26 mouse cellular contexts compared by ENCODE assay signal in genomic region chr13:33959771-33960170, GRCm38 (mm10). TPM values are rescaled to one million over a fixed set of nuclear protein-coding genes. Genes with fewer than 3 reads are reported as not detected.
"Had no signal": no experiment of that assay in that cellular context is flagged by ENCODE, and none has a peak within 500 bp of the region (broad histone marks: within the 10 kb centered on the region; RNA-seq: fewer than 3 reads in every experiment).

No protein-coding gene starts in this region.

- DNase-seq: liver, postnatal 0 days; lung, adult 2 months; lung, postnatal 14 days; lung, postnatal 36 days; midbrain, embryonic 14.5 days; retina, postnatal 1 day; right cerebral cortex, adult 18-20 months; right cerebral cortex, postnatal 25 days; right cerebral cortex, postnatal 4 days; spleen, adult 18-20 months; thymus, adult 18-20 months; thymus, postnatal 14 days; thymus, postnatal 36 days had no signal

- H3K27ac ChIP-seq: liver, embryonic 15.5 days; lung, embryonic 15.5 days; midbrain, embryonic 10.5 days; midbrain, embryonic 12.5 days; neural tube, embryonic 13.5 days; neural tube, embryonic 15.5 days had no signal

- H3K4me1 ChIP-seq: lung, embryonic 15.5 days; neural tube, embryonic 13.5 days; neural tube, embryonic 15.5 days had no signal

- H3K4me3 ChIP-seq: liver, embryonic 15.5 days; lung, embryonic 15.5 days; midbrain, embryonic 10.5 days; midbrain, embryonic 12.5 days; myocyte; neural tube, embryonic 13.5 days; neural tube, embryonic 15.5 days had no signal

RNA-seq across cellular contexts. Expression of gene Serpinb6c, which starts 54.3 kb away (rescaled TPM):
- total RNA-seq: megakaryocyte-erythroid progenitor cell, adult 5-6 weeks had no signal
- polyA plus RNA-seq: liver, embryonic 15.5 days; liver, postnatal 0 days; lung, adult 2 months; lung, postnatal 0 days; midbrain, embryonic 12.5 days; neural tube, embryonic 11.5 days; small intestine, adult 2 months; stomach, embryonic 14.5 days; stomach, embryonic 16.5 days had no signal
